Mouse (Mus musculus): ENCODE results near the gene Galnt18.
A peak's percentile ranks its signal among the peaks of the same experiment; 100 is the strongest.

Galnt18 gene

GRCm38 (mm10) chr7:111772398-111772797, 7.4 kb downstream of the Galnt18 start:
- DNase-seq (ENCODE audit: low read depth, low spot score) = no peak

GRCm38 (mm10) chr7:111771251-111771801, 8.5 kb downstream of the Galnt18 start:
- no peak for DNase-seq (ENCODE audit: low read depth, low spot score)

GRCm38 (mm10) chr7:111770585-111770984, 9.2 kb downstream of the Galnt18 start:
- no peak for DNase-seq (ENCODE audit: low read depth, low spot score)

GRCm38 (mm10) chr7:111766145-111766767, 13.5 kb downstream of the Galnt18 start:
- DNase-seq (ENCODE audit: low read depth, low spot score) = no peak

GRCm38 (mm10) chr7:111762754-111763153, 17.0 kb downstream of the Galnt18 start:
- DNase-seq (ENCODE audit: low read depth, low spot score) = no peak

GRCm38 (mm10) chr7:111748571-111749071, 31.2 kb downstream of the Galnt18 start:
- DNase-seq (ENCODE audit: low read depth, low spot score) = no peak

GRCm38 (mm10) chr7:111744770-111745169, 35.0 kb downstream of the Galnt18 start:
- no peak for DNase-seq (ENCODE audit: low read depth, low spot score)

- DNase-seq (ENCODE audit: low read depth, low spot score) = no peak
Measured at GRCm38 (mm10) chr7:111741595-111741994, 38.2 kb downstream of the Galnt18 start.

GRCm38 (mm10) chr7:111740091-111740490, 39.7 kb downstream of the Galnt18 start:
- DNase-seq (ENCODE audit: low read depth, low spot score) = no peak

- peak; percentile 46 for DNase-seq (ENCODE audit: low read depth, low spot score)
Measured at GRCm38 (mm10) chr7:111739371-111739765, 40.4 kb downstream of the Galnt18 start.

GRCm38 (mm10) chr7:111738456-111739370, 41.1 kb downstream of the Galnt18 start:
- DNase-seq (ENCODE audit: low read depth, low spot score) = peak; percentile 43

GRCm38 (mm10) chr7:111737426-111737825, 42.4 kb downstream of the Galnt18 start:
- DNase-seq (ENCODE audit: low read depth, low spot score) = no peak

- DNase-seq (ENCODE audit: low read depth, low spot score) = no peak
Measured at GRCm38 (mm10) chr7:111736365-111736764, 43.4 kb downstream of the Galnt18 start.

- no peak for DNase-seq (ENCODE audit: low read depth, low spot score)
Measured at GRCm38 (mm10) chr7:111730346-111731269, 49.2 kb downstream of the Galnt18 start.

- DNase-seq (ENCODE audit: low read depth, low spot score) = no peak
Measured at GRCm38 (mm10) chr7:111726928-111727327, 52.8 kb downstream of the Galnt18 start.

GRCm38 (mm10) chr7:111724730-111725129, 55.0 kb downstream of the Galnt18 start:
- no peak for DNase-seq (ENCODE audit: low read depth, low spot score)

- DNase-seq (ENCODE audit: low read depth, low spot score) = no peak
Measured at GRCm38 (mm10) chr7:111724004-111724403, 55.8 kb downstream of the Galnt18 start.

GRCm38 (mm10) chr7:111721308-111721698, 58.5 kb downstream of the Galnt18 start:
- no peak for DNase-seq (ENCODE audit: low read depth, low spot score)

GRCm38 (mm10) chr7:111720511-111721307, 59.1 kb downstream of the Galnt18 start:
- DNase-seq (ENCODE audit: low read depth, low spot score) = no peak

- DNase-seq (ENCODE audit: low read depth, low spot score) = no peak
Measured at GRCm38 (mm10) chr7:111718900-111719299, 60.9 kb downstream of the Galnt18 start.

Measured in mesoderm, embryonic 11.5 days (tissue).